Mouse (Mus musculus): Measurements from ENCODE around the gene Aagab.

DNA sequence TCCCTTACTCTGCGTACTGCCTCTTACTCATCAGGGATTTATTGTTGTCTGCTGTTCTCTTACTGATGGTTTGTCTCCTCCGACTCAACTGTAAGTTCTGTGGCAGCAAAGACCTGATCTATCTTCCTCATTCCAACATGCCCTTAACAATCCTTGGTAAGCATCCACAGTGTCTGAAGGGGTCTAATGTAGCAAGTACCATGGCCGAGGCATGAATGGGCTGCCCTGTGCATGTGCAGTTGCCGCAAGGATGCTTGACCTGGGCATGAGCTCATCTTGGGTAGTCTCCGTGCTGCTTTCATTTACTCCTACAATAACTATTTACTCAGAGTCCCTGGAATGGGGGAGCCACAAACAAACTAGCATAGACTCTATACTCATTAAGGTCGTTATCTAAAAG, 17.2 kb upstream of the Aagab start:
- no peak for TF ChIP-seq POLR2A (IDR thresholded peaks at IDR 0.05; ENCODE audit: borderline replicate concordance, extremely low read depth, low read depth, low read length)
- no peak for TF ChIP-seq CTCF (IDR thresholded peaks at IDR 0.05; ENCODE audit: insufficient read depth, low read length)
